Mouse (Mus musculus) limb, embryonic 15.5 days (tissue): Measurements from ENCODE around the gene Pdlim5. TPM values are rescaled to one million over a fixed set of nuclear protein-coding genes. Genes with fewer than 3 reads are reported as not detected.
"Not testable (repeated sequence)": the region's sequence is repeated elsewhere in the genome, so short reads cannot be mapped to it uniquely, and the experiment has no call there.

Experiments used
- ATAC-seq: fragments of 200-750 bp; cut with Nextera tagmentation; 2 replicates; pipeline ENCODE4 v1.8.0; 2017; ENCODE audit warnings: low read depth, moderate TSS enrichment; ENCODE audit not compliant: insufficient number of reproducible peaks, low FRiP score, low TSS enrichment
- H3K27ac ChIP-seq: fragments of 300-500 bp; sonication (generic); 2 replicates; pipeline ENCODE4 v1.5.1; 2015; ENCODE audit warnings: moderate library complexity, mild to moderate bottlenecking, inconsistent platforms
- H3K27me3 ChIP-seq: fragments of 300-500 bp; sonication (generic); 2 replicates; pipeline ENCODE4 v1.6.1; 2015; ENCODE audit warnings: inconsistent platforms
- H3K36me3 ChIP-seq: fragments of 300-500 bp; sonication (generic); 2 replicates; pipeline ENCODE4 v1.6.1; 2015; ENCODE audit warnings: inconsistent platforms
- H3K4me1 ChIP-seq: fragments of 300-500 bp; sonication (generic); 2 replicates; pipeline ENCODE4 v1.6.1; 2015; ENCODE audit warnings: inconsistent platforms
- H3K4me2 ChIP-seq: fragments of 300-500 bp; sonication (generic); 2 replicates; pipeline ENCODE4 v1.6.1; 2015; ENCODE audit warnings: mild to moderate bottlenecking, inconsistent platforms
- H3K4me3 ChIP-seq: fragments of 300-500 bp; sonication (generic); 2 replicates; pipeline ENCODE4 v1.5.1; 2015; ENCODE audit warnings: mild to moderate bottlenecking, inconsistent platforms
- H3K9ac ChIP-seq: fragments of 300-500 bp; sonication (generic); 2 replicates; pipeline ENCODE4 v1.6.1; 2015; ENCODE audit warnings: inconsistent platforms
- H3K9me3 ChIP-seq: fragments of 300-500 bp; sonication (generic); 2 replicates; pipeline ENCODE4 v1.6.1; 2016; ENCODE audit warnings: inconsistent platforms
- WGBS: fragments of 180-500 bp; shearing (Covaris S2); methylation state at CpG from one replicate; pipeline ENCODE4 v1.1.7; 2015; 5-methylcytosine and 5-hydroxymethylcytosine counted together
- polyA plus RNA-seq: library from polyadenylated mRNA; unstranded; fragments of >200 nt; fragmentation: Nextera tagmentation; extraction: Ambion mirVana; gene quantifications from 2 replicates; pipeline ENCODE4 v1.2.1, GENCODE M21; 2015

Pdlim5 gene
- 45.8 and 78.2 TPM in 2 replicates for polyA plus RNA-seq

DNA sequence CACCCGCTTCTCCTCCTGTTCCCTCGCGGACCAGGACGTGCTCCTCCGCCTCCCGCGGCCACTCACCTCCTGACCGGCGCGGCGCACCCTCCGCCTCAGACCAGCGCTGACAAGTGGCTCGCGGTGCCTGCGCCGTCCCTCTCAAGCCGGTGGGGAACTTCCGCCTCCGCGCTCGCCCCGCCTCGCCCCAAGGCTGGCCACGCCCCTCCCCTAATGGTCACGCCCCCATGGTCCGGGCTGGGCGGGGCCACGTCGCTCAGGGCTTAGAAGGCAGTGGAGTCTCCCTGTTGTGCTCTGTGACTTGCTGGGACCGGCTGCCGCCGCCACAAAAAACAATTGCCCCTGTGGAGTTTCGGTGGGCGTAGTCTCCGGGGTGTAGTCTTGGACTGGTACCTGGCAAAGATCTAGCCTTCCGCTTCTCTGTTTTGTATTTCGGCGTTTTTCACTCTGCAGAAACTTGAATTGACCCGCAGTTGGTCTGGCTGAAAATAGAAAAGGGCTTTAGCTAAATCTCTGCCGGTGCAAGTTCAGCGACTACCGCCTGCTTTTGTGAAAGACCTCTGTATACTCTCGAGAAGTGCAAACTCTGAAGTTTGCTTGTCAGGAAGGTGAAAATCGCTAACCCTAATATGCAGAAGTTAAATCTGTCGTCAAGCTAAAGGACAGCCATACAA is at the start of gene Pdlim5:
Gene Pdlim5 (minus strand): TSS at position 177 of the 674 bp plus-strand sequence.
- peak within 1 kb of the TSS; percentile 64 for H3K9ac ChIP-seq
- no peaks in the 10 kb centered on the region for H3K9me3 ChIP-seq
- 0 out of 2 replicates have a peak, but pooled peaks cover 3% of the 10 kb centered on the region for H3K36me3 ChIP-seq
- H3K4me1 ChIP-seq: peaks cover 9% of the 10 kb centered on the region; the same call in 1 of the 2 replicates
- H3K27me3 ChIP-seq: peaks cover 3% of the 10 kb centered on the region; the same call in 1 of the 2 replicates
- peak within 1 kb of the TSS; percentile 79 for H3K27ac ChIP-seq
- ATAC-seq: peak; percentile 98
- H3K4me2 ChIP-seq: peak within 1 kb of the TSS; percentile 82
- under 1% methylated on average over 44 of the region's 46 CpGs for WGBS
- H3K4me3 ChIP-seq: peak within 1 kb of the TSS; percentile 84

DNA sequence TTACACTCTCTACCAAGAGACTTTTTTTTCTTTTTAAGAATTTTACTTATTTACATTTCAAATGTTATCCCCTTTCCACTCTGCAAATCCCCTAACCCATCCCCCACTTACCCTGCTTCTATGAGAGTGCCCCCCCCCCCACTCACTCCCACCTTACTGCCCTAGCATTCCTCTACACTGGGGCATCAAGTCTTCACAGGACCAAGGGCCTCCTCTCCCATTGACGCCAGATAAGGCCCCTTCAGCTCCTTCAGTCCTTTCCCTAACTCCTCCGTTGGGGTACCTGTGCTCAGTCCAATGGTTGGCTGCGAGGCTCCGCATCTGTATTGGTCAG is 48.2 kb upstream of the Pdlim5 start:
- WGBS: 43% methylated on average over 4 of the region's 4 CpGs
- no peaks in the 10 kb centered on the region for H3K36me3 ChIP-seq
- peaks cover 11% of the 10 kb centered on the region for H3K4me1 ChIP-seq
- H3K4me3 ChIP-seq: no peak overlapping the region
- no peak overlapping the region for H3K27ac ChIP-seq
- no peak overlapping the region for H3K9ac ChIP-seq
- H3K9me3 ChIP-seq: no peaks in the 10 kb centered on the region
- no peaks in the 10 kb centered on the region; the same call in 1 of the 2 replicates for H3K27me3 ChIP-seq
- no peak for ATAC-seq
- H3K4me2 ChIP-seq: no peak overlapping the region

DNA sequence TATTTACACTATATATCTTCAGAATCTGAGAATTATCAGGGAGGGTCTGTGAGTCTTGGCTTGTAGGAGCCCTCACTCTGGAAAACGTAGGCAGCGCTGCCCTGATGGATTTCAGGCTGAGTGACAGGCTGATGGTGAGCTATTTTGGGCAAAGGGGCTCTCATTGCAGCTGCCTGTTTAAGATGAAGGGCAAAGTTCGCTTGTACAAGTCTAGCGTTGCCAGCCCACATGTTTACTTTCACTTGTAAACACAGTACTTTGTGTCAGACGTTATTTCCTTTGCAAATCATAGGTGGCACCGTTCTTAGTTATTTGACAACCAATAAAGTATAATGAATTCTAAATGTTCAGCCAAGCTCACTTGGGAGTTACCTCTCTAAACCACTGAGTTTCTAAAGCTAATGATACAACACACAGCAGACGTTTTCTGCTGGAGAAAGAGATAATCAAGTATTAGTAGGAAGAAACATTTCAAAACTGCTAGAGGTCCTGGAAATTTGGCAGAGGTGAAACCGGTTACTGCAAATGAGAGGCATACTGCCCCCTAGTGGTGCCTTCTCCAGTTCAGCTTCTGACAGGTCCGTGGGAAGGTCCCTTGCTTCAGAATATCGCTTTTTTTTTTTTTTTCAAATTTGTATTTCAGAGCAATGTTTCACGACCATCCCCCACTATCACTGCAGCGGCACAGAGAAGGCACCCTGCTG is 47.7 kb upstream of the Pdlim5 start:
- WGBS: 7% methylated on average over 12 of the region's 12 CpGs

DNA sequence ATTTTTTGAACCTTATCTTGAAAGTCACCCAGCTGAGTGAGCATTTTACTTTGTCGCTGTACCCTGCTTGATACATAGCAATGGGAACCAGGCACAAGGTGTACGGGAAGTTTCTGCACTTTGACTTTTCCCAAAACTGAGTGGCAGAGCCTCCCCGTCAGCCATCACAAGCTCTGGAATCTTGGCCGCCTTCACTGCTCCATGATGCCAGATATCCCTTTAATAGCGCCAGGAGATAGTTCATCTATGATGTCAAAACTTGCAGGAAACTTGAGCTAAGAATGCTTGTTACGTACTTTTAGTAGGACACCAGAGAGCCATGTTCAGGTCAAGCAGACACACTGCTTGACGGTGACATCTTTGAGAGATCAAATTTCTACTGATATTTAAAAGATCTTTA is 46.7 kb upstream of the Pdlim5 start:
- H3K4me1 ChIP-seq: peaks cover 11% of the 10 kb centered on the region

More for the DNA sequence above, 47.7 kb upstream of the Pdlim5 start:
- peaks cover 11% of the 10 kb centered on the region for H3K4me1 ChIP-seq
- no peaks in the 10 kb centered on the region; the same call in 1 of the 2 replicates for H3K27me3 ChIP-seq
- H3K9ac ChIP-seq: no peak overlapping the region
- H3K9me3 ChIP-seq: no peaks in the 10 kb centered on the region
- no peaks in the 10 kb centered on the region for H3K36me3 ChIP-seq
- no peak overlapping the region for H3K4me2 ChIP-seq
- no peak overlapping the region for H3K27ac ChIP-seq
- ATAC-seq: no peak
- H3K4me3 ChIP-seq: no peak overlapping the region

DNA sequence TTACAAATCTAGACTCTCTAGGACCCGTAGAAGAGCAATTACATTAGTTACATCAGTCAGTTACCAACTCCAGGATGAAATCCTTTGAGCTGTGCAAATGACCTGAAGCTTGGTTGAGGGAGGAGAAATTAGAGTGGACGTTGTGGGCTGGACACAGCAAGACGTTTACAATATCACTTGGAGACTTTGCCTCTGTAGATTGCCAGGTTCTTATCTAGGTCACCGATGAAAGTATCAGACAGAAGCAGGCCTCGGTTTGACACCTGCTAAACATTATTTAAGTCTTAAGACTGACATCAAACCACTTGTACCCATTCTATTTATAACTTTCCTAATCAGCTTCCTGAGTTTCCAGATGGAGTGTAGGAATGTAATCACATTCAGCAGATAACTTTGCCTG is 45.6 kb upstream of the Pdlim5 start:
- 0 out of 2 replicates have a peak, but pooled peaks cover 6% of the 10 kb centered on the region for H3K27me3 ChIP-seq
- H3K4me3 ChIP-seq: no peak overlapping the region
- no peaks in the 10 kb centered on the region for H3K9me3 ChIP-seq
- no peaks in the 10 kb centered on the region for H3K36me3 ChIP-seq
- no peak for ATAC-seq
- no peak overlapping the region for H3K9ac ChIP-seq
- H3K4me2 ChIP-seq: no peak overlapping the region
- peaks cover 11% of the 10 kb centered on the region for H3K4me1 ChIP-seq
- WGBS: 54% methylated on average over 5 of the region's 5 CpGs
- no peak overlapping the region for H3K27ac ChIP-seq

More for the DNA sequence above, 46.7 kb upstream of the Pdlim5 start:
- H3K9me3 ChIP-seq: no peaks in the 10 kb centered on the region
- WGBS: 74% methylated on average over 7 of the region's 7 CpGs
- no peak overlapping the region for H3K4me2 ChIP-seq
- ATAC-seq: no peak
- no peak overlapping the region for H3K4me3 ChIP-seq
- H3K27ac ChIP-seq: no peak overlapping the region
- H3K27me3 ChIP-seq: peaks cover 2% of the 10 kb centered on the region; the same call in 1 of the 2 replicates
- H3K36me3 ChIP-seq: no peaks in the 10 kb centered on the region
- H3K9ac ChIP-seq: no peak overlapping the region

DNA sequence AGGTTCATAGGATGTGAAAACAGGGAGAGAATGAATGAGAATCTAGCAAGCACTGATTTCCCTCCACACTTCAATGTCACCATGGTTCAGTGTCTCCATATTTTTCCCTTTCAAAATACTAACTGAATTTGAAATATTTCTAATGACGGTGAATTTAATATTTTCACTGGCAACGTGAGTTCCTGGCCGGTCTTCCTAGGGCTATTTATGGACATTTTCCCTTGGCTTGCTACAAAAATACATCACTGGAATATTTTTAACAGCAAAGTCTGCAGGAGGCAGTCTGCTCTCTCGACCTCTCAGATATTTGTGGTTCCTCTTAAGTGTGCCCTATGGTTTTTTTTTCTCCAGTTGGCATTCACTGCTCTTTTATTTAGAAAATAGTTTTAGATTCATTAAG is 44.7 kb upstream of the Pdlim5 start:
- H3K27me3 ChIP-seq: 0 out of 2 replicates have a peak, but pooled peaks cover 7% of the 10 kb centered on the region
- WGBS: 35% methylated on average over 4 of the region's 4 CpGs
- H3K4me3 ChIP-seq: no peak overlapping the region
- peaks cover 11% of the 10 kb centered on the region for H3K4me1 ChIP-seq
- H3K27ac ChIP-seq: 0 out of 2 replicates have a peak overlapping the region, but pooled peaks have one; percentile 33
- ATAC-seq: no peak
- H3K9ac ChIP-seq: no peak overlapping the region
- H3K36me3 ChIP-seq: no peaks in the 10 kb centered on the region
- H3K4me2 ChIP-seq: no peak overlapping the region
- no peaks in the 10 kb centered on the region for H3K9me3 ChIP-seq

DNA sequence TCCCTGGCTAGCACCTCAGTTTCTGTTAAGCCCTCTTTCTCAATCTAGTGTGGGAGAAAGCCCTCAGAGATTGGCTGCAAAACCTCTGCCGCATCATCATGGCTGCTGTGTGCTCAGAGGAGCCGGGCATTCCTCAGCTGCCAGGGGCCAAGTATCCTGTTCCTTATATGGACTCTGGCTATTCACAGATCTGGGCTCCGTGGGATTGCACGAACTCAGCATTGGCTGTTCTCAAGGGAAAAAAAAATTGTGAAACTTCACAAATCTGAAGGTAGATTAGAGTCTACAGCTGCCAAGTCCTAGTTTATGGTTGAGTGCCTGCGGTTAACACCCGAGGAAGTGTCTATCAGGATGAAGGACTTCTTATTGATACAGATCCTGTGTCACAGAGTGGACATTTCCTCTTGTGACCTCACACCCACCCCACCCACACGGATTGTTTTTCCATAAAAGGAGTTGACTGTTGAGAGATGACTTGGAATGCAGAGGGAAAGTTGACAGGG is 44.1 kb upstream of the Pdlim5 start:
- no peaks in the 10 kb centered on the region for H3K36me3 ChIP-seq
- WGBS: 40% methylated on average over 7 of the region's 7 CpGs
- 0 out of 2 replicates have a peak, but pooled peaks cover 10% of the 10 kb centered on the region for H3K27me3 ChIP-seq
- H3K4me3 ChIP-seq: no peak overlapping the region
- no peak overlapping the region for H3K9ac ChIP-seq
- peaks cover 11% of the 10 kb centered on the region for H3K4me1 ChIP-seq
- no peaks in the 10 kb centered on the region for H3K9me3 ChIP-seq
- peak overlapping the region; percentile 33; the same call in 1 of the 2 replicates for H3K27ac ChIP-seq
- H3K4me2 ChIP-seq: no peak overlapping the region
- no peak for ATAC-seq

DNA sequence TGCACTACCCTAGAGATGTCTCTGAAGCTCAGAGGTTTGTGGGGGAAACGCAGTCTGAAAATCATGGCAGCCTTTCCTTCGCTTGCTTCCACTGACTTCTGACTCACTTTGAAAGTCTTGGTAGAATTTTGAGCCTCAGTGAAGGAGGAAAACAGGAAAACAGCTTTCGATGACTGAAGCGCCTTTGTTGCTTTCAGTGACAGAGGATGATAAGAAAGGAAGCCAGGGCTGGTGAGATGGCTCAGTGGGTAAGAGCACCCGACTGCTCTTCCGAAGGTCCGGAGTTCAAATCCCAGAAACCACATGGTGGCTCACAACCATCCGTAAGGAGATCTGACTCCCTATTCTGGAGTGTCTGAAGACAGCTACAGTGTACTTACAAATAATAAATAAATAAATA is 43.1 kb upstream of the Pdlim5 start:
- H3K27me3 ChIP-seq, H3K9ac ChIP-seq, H3K4me2 ChIP-seq, H3K27ac ChIP-seq, H3K36me3 ChIP-seq, H3K9me3 ChIP-seq, H3K4me3 ChIP-seq, ATAC-seq: not testable (repeated sequence)
- peaks cover 11% of the 10 kb centered on the region for H3K4me1 ChIP-seq
- WGBS: 93% methylated on average over 8 of the region's 8 CpGs

DNA sequence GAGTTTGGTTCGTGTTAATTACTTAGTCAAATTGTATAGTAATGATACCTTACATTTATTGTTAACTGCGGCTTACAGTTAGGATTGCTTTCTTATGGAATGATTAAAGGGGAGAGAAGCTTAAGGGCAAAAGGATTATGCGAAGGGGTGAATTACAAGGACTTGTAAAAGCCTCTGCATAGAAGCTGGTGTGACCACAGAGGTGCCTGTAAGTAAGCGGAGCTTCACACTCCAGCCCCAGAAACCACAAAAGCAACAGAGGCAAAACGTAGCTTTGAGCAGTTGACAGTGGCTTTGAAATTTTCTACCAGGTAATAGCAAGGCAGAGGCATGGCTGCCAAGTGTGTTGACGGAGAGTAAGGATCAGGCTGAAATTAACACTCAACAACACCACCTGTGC is 41.3 kb upstream of the Pdlim5 start:
- Histone ChIP-seq H3K9ac (no peak overlapping the region), H3K27me3 (0 out of 2 replicates have a peak, but pooled peaks cover 10% of the 10 kb centered on the region), H3K4me2 (no peak overlapping the region), H3K4me3 (no peak overlapping the region), H3K4me1 (peaks cover 8% of the 10 kb centered on the region), H3K36me3 (no peaks in the 10 kb centered on the region), H3K9me3 (no peaks in the 10 kb centered on the region), H3K27ac (no peak overlapping the region)
- 24% methylated on average over 6 of the region's 6 CpGs for WGBS
- ATAC-seq: no peak

DNA sequence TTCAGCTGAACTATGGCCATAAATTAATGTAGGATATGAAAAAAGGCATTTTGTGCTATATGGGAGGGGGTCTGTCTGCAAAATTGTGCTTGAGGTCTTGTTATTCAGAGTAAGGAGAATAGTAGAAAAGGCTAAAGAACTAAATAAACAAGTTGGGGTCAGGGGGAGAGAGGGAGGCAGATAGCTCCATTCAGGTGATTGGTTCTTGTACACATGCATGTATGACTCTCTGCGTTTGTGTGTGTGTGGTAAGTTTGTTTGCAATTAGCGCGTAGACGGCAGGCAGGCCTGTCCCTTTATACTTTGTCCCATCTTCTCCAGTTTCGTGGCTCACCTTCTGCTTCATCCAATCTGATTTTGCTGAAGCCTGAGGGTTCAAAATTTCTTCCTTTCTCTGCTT is 40.7 kb upstream of the Pdlim5 start:
- no peaks in the 10 kb centered on the region for H3K9me3 ChIP-seq
- no peak overlapping the region for H3K4me2 ChIP-seq
- H3K27me3 ChIP-seq: 0 out of 2 replicates have a peak, but pooled peaks cover 10% of the 10 kb centered on the region
- H3K9ac ChIP-seq: no peak overlapping the region
- no peak overlapping the region for H3K27ac ChIP-seq
- no peak for ATAC-seq
- no peaks in the 10 kb centered on the region for H3K36me3 ChIP-seq
- peaks cover 8% of the 10 kb centered on the region for H3K4me1 ChIP-seq
- no peak overlapping the region for H3K4me3 ChIP-seq
- 65% methylated on average over 5 of the region's 5 CpGs for WGBS

DNA sequence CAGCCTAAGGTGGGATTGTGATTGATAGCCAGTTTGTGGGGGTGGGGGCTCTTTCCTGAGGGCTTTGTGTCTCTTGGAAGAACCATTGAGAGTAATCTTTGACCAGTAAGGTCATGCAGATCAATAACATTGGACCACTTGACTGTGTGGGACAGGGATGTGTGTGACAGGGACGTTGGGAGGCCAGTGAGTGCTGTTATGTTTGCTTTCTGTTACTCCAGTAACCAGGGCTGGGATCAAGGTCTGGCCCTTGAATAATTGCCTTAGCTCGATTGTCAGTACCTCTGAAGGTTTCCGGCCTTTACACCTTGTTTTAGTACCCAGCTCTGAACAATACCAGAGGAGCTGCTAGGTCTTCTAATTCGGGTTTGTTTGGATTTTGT is 39.3 kb upstream of the Pdlim5 start:
- H3K4me1 ChIP-seq: peaks cover 4% of the 10 kb centered on the region
- H3K4me3 ChIP-seq: no peak overlapping the region
- H3K9ac ChIP-seq: no peak overlapping the region
- H3K27me3 ChIP-seq: 0 out of 2 replicates have a peak, but pooled peaks cover 10% of the 10 kb centered on the region
- H3K9me3 ChIP-seq: no peaks in the 10 kb centered on the region
- no peak overlapping the region for H3K27ac ChIP-seq
- 56% methylated on average over 4 of the region's 4 CpGs for WGBS
- H3K36me3 ChIP-seq: no peaks in the 10 kb centered on the region
- H3K4me2 ChIP-seq: no peak overlapping the region
- ATAC-seq: no peak
